Mouse (Mus musculus) liver, postnatal 0 days (tissue): ENCODE results near the gene Satb2.

Source experiments
- CTCF ChIP-seq: sonication (generic); IDR thresholded peaks from 2 replicates; pipeline ENCODE4 v1.5.1; 2016; ENCODE audit warnings: antibody characterized with exemption, low read depth
- EP300 ChIP-seq: IDR thresholded peaks from 2 replicates; pipeline ENCODE4 v1.6.1; 2016; ENCODE audit warnings: antibody characterized with exemption, low read depth, mild to moderate bottlenecking

DNA sequence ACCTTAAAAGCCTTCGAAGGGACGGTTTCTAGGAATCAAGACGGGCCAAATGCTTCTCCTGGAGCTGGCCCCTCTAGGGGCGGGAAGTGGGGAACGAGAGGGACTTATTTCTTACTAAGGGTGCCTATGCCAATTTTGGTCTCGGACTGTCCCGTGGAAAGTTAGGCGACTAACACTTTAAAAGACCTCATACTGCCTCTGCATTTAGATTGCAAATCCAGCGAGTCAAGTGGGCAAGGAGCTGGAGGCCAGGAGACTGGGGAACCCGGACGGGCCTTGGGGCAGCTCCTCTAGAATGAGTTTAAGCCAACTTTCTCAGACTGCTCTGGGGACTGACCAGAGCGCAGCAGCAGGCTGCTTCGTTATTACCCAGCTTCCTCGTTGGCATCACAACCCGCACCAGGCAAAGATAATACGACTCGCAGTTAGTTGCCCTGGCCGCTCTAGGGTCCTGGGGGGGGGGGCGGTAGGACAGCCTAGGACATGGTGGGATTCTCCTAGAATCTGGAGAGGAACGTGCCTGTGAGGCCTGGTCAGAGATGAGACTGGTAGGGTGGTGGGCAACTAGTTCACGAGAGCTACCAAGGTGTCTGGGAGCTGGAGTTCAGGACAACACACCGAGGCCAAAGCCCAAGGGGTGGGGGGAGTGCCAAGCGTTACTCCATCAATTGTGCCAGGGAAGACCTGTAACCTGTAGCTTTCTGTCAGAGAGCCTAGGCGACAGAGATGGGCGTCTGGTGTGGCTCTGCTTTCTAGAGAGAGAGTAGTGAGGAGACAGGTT lies 2.2 kb downstream of the Satb2 start:
- TF ChIP-seq CTCF: no peak
- TF ChIP-seq EP300: no peak
